Mouse (Mus musculus): Measurements from ENCODE around the gene Mettl15.

GRCm38 (mm10) chr2:109221470-109221869 lies 59.1 kb downstream of the Mettl15 start:
- TF ChIP-seq GATA1 (IDR thresholded peaks at IDR 0.05; ENCODE audit: low read length), result no peak
- TF ChIP-seq TAL1 (IDR thresholded peaks at IDR 0.05; ENCODE audit: low read length), result no peak

Measured in erythroblast, embryonic 14.5 days (primary cell).